Mouse (Mus musculus) ZHBTc4 (cell line): ENCODE measurements around the gene Znfx1.

Experiments used
- DNase-seq: peaks from one replicate; pipeline ENCODE4 v3.0.0-alpha.2; 2011; ENCODE audit warnings: low read depth, low spot score

The Znfx1 gene

DNA sequence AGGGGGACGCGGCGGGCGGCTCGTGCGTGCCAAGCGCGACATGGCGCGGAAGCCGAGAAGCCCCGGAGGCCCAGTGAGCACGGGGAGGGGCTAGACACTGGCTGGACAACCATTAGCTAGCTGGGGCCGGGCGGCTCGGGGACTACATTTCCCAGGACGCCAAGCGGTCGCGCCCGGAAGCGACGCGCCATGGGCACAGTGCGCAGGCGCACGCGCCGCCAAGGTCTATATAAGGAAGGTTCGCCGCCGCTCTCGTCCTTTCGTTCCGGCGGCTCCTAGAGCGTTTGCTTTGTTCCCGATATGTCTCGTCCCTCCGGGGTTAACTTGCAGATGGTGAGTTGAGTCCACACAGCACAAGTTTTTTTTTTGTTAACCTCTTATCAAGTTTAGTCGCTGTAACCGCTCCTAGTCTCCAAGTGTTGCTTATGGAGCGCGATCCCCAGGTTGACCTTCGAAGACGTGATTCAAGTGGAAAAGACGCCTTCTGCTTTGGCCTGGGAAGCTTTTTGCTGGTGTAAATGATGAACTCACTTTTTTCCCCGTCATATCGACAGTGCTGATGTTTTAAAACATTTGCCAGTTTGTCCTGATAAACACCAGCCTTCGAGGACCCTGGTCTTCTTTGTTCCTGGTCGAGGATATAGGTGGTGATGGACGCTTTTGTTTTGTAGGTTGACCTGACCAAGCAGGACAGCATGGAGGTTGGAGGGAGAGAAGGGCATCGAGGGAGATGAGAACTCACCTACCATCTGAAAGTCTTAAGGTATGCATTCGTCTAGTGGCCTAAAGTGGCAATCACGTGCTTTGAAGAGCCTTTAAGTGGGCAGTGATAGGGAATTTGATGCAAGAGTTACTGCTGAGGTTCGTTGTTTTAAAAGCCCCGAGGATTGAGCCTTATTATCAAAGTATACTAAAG, at the start of gene Znfx1:
Znfx1 (minus strand) TSS at position 51 of the 916 bp plus-strand sequence.
- peak; percentile 98 for DNase-seq

DNA sequence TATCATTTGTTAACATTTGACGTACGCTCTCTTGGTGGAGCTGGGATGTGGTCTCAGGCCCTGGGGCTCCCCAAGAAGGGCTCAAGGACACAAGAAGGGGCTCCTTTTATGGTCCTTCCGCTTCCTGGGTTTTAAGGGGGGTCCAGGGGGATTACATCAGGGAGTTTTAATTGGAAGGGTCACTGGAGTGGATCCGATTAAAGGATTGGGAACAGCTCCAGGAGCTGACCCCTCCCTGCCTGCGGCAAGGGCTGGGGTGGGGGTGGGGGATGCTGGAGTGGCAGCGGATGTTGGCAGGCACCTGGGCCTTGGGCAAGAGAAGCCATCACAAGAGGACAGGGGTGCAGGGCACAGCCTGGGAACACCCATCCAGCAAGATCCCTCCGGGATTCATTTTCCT, 49.4 kb upstream of the Znfx1 start:
- DNase-seq: no peak

DNA sequence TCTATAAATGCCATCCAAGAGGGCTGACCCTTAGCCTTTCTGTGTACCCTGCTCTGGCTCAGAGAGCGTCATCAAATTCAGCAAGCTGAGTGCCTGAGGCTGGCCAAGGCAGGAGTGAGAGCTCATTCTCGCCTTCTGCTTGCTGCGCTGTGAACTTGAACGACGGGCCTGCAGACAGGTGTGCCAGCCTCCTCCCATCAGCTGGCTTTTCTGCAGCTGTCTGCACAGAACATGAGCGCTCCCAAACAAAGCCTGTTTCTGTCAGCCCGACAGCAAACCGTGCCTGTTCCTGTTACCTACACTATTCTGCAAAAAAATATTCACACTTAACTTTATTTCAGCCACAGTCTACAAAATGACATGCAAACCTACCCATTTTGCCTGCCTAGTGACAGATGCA, 46.7 kb upstream of the Znfx1 start:
- no peak for DNase-seq

DNA sequence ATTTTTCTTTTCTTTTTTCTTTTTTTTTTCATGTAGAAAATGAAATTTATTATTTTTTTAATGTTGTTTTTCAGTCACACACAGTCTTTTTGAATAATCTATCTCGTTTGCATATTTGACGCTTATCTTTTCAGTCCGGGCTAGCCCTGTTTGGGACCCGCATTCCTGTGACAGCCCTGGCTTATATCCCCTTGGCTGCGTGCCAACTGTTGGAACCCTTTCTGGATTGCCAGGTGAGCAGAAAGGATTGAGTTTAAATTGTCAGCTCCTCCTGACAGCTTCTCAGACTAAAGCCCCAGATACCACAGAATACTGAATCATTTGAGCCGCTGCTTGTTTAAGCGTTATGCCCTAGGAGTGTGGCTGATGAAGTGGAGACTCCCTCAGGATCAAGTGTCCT, 40.7 kb upstream of the Znfx1 start:
- DNase-seq: no peak

DNA sequence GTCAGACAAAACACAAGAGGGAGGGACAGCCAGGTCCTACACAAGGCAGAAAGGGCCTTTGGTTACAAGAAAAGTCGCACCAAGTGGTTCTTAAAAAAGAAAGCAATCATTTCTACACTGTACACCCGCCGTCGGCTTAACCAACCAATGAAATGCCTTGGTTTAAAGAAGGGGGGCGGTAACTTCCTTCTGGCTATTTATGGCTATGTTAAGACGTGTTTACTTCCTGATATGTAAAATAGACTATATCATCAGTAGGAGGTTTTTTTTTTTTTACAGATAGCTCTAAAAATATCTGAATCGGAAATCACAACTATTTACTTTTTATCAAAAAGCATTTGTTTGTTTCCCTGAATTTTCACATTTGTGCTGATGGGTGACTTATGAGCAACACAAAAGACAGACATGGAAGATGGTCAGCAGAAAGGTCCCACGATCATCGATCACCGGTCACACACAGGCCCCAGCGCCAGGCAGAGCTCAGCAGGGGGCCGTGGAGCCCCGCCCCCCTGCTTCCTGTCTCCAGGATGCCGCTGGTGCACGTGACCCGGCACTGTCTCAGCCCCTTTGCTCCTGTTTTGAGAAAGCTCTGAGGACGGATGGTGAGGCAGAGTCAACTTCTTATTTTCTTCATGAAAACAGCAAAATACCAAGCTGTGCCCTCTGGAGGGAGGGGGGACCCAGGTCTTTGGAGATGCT, 39.1 kb upstream of the Znfx1 start:
- DNase-seq: peak; percentile 93

DNA sequence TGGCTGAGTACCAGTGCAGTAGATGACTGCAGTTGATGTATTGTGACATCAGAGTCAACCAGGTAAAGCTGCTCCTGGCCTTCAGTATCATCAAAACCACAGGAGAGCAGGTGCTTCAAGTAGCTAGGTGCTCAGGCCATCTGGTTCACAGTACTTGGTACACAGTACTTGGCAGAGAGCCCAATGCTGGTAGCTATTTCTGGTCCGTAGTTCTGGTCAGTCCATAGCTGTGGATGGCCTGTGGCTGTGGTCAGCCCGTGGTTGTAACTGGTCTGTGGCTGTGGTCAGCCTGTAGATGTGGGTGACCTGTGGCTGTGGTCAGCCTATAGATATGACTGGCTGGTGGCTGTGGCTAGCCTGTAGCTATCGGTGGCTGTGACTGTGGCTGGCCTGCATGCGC, 31.9 kb upstream of the Znfx1 start:
- no peak for DNase-seq

DNA sequence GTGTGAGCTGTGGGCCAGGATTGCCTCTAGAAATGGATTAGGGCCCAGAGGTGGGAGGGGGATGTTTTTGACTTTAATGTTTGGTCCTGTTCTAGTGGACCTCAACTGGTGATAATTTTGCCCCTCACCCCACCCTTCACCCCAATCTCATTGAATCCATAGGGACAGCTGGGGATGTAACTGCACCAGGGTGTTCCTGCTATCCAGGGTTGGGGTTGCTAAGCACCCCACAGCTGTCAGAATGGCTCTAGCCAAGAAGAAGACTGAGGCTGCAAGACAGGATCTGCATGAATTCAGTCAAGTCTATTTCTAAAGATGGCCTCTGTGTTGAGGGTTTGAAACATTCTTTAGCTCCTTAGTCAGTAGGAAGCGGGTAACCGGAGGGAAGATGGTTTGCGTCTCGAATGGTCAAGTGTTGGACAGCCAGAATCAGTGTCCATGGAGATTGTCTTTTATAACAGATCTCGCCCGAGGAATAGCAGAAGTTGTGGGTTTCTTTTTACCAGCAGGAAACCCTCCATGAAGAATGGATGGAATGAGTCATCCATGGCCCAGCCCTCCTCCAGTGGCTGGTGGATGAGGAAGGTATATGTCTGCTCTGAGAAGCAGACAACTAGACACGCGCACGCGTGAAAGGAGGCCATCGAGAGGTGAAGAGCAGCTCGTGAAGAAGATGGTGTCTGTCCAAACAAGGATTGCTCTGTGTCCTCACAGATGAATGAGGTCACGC, 30.5 kb upstream of the Znfx1 start:
- no peak for DNase-seq

DNA sequence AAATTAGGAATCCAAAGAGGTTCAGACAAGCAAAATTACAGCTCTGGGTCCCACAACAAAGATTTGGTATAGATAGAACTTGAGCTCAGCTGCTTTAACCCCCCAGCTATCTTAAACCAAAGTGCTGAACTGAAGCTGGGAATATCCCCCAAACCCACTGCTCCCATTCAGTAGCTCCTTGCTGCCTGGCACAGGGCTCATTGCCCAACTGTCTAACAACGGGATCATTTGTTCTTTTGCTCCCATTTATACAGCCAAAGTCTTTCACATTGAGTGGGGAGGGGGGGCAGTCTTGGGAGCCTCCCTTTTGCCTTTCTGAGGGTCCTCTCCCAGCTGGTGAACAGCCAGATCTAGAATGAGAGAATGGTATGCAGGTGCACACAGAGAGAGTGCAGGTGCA, 27.5 kb upstream of the Znfx1 start:
- no peak for DNase-seq

DNA sequence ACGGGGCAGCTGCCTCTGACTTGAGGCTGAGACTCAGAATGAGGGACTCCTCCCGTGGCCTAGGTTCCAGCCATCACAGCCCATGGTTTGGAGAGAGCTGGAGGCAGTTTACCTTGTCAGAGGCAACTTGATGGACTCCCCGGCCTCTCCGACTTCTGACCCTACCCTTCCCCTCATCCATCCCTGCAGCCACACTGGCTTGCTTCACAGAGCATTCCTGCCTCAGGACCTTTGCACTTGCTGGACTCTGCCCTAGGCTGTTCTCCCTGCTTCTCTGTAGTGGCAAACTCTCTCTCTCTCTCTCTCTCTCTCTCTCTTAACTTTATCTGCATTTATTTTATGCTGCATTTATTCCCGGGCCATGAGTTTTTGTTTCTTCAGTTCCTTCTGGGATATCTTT, 24.0 kb upstream of the Znfx1 start:
- DNase-seq: no peak

DNA sequence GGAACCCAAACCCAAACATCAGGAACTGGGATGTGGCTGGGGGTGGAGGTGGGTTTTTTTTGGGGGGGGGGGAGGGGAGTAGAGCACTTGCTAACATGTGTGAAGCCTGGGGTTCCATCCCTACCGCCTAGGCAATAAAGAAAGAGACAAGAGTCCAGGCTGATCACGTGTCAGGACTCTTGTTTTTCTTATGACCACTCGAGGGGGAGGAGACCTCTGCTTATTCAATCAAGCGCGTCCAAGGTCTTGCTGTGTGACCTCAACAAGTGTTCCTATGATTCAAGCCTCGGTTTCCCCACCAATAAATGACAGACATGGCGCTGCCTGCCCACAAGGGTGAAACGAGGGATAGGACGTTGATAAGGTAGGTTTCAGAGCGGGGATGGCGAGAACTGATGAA, 23.3 kb upstream of the Znfx1 start:
- DNase-seq: no peak

DNA sequence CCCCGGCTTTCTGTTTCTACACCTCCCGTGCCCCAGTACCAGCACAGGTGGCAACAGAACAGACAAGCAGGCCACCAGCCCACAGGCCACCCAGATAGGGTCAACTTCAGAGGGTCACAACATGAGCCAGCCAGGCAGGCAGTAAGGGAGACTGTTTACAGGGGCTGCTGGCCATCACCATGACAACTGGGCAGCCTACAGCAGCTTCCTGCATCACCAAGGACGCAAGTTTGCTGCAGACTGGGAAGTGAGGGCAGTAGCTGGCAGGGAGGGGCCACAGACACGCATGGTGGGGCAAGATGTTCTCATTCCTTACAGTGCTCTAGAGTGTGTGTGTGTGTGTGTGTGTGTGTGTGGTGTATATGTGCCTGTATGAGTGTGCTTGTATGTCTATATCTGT, 18.8 kb upstream of the Znfx1 start:
- no peak for DNase-seq

DNA sequence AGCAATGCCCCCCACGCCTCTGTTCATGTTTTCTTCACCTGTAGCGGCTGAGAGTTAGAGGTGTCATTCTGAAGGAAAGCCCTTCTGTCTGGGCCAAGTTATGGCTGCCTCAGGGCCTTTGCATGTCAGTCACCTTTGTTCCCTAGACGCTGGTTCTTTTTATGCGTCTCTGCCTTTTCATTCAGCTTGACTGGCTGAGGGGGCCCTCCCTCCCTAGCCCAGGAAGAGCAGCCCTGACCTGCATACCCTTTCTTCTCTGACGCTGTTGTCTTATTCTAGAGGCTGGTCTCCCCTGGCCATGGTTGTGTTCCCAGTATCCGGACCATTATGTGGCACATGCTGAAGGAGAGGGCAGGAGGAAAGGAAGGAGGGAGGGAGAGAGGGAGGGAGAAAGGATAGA, 18.3 kb upstream of the Znfx1 start:
- no peak for DNase-seq

DNA sequence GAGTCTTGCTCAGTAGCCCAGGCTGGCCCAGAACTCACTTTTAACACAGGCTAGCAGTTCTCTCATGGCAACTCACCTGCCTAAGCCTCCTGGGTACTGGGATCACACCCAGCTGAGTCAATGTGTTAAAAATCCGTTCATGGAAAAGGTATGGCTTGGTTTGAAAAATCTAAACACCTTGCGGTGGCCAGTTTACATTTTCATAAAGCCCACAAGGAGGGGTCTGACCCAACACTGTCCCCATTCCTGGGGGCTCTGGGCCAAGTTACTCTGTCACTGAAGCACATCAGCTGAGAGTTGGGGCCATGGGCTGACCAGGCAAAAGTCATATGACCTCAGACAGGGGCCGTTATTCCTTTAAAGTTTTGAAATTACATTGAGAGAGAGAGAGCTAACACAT, 17.6 kb upstream of the Znfx1 start:
- DNase-seq: no peak

DNA sequence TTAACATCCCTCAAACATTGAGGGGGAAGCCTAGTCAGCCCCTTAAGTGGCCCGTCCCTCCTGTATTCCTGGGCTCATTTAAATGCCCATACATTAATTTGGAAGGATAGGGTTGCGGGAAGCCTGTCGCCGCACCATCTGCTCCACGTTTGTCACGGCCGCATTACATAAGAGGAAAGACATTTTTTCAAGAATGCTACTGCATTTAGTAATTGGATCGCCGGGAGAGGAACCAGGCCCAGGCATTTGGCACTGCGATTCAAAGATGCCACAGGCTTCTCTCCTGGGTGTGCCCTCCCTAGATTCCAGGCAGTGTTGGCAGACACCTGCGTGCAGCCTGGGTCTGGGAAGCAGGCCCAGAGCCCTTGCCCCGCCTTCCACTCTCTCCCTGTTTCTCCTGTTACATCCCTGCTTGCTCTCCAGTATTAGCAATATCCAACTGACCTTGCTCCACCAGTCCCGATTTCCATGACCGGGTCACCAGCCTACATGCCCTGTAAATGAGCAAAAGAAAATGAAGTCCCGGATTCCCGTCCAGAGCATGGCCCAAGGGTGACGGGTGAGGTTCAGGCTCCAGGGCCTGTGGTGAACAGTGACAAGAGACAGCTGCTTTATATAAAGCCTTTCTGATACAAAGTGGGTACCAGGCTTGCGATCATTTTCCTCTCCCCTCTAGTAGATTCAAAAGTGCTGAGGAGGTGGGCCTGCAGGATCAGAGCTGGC, 16.9 kb upstream of the Znfx1 start:
- no peak for DNase-seq

DNA sequence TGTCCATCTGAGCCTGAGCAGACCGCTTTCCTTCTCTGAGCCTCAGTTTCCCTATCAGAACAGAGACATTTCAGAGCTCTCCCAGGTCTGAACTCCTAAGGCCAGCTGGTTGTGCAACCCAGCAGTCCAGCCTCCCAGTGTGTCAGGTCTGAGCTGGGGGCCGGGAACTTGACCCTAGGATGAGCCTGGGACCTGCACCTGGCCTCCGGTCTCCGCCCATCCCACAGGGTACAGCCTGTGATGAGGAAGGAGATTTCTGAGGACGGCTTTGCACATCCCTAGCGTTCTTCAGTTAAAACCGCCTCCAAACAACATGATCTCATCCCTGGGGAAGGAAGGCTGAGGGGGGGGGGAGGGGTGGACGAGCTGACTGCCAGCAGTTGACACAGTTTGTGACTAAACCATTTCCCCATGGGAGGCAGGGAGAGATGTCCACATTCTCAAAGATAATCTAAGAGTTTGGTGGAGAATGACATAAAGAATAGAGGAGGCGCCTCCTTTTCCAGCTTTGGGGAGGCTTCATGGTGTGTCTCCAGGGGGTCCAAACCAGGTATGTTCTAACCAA, 16.2 kb upstream of the Znfx1 start:
- DNase-seq: no peak

DNA sequence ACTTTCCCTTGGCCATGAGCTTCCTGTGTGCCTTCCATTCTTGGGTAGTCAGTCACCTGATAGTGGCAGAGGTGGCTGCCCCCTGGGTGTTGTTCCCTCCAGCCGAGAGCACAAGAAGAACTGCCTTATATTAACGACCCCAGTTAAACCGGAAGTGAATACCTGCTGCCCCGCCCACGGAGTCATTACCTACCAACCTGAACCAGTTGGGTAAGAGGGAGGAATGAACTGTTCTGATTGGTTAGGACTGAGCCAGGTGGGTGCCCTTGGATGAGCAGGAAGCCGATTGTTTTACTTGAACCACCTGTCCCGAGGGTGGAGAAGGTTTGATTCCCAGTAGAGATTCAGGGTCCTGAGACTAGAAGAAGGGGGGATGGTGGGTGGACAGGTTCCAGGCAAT, 15.7 kb upstream of the Znfx1 start:
- no peak for DNase-seq

DNA sequence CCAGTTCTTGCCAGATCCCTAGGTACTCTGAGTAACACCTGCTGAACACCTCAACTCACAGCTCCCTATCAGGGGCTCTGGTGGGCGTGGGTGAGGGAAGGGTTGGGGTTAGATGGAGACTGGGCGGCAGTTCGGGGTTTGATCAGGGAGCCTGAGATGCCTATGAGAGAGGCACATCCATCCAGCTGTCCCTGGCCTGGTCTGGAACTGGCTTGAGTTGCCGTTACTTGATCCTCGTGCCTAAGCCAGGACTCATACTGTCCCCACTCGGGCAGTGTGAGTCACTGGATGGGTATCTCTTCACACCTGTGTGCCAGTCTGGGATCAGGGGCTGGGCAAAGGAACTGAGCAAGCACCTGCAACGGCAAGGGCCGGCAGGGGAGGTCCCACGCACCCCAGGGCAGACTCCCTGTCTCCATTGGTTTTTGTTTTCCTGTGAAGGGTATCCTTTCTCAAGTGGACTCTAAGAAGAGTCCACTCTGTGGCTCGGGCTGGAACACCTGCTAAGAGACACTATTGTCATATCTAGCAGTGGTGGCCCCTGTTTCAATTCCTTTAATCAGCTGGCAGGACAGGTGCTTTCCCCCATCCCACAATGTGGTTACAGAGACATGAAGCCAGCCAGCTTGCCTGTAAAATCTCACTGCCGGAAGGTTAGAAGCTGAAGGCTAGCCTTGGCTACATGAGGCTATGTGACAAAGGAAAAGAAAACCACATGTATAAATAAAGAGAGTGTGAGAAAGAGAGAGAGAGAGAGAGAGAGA, 14.6 kb upstream of the Znfx1 start:
- no peak for DNase-seq

DNA sequence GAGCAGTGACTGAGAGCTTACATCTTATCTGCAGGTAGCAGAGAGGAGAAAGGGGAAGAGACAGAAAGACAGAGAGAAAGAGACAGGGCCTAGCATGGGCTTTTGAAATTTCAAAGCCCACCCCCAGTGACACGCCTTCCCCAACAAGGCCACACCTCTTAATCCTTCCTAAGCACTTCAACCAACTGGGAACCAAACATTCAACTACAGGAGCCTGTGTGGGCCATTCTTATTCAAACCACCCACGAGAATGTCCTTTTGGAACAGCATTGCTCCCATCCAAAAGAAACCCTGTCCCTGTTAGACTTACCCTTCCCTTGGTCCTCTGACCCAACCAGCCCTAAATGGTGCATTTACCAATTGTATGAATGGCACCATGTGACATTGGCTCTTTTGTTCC, 13.9 kb upstream of the Znfx1 start:
- peak; percentile 48 for DNase-seq

DNA sequence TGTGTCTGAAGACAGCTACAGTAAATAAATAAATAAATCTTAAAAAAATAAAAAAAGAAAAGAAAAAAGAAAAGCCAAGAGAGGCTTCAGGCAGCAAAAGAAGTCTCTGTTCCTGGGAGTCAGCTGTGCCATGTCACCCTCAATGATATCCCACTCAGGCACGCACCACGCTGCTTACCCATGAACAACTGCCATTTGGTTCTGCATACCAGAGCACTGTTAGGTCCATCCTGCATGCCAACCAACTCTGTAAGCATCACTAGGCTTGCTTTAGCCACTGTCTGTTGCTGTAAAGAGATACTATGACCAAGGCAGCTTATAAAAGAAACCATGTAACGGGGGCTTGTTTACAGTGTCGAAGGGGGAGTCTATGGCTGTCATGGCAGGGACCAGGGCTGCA, 13.5 kb upstream of the Znfx1 start:
- no peak for DNase-seq

DNA sequence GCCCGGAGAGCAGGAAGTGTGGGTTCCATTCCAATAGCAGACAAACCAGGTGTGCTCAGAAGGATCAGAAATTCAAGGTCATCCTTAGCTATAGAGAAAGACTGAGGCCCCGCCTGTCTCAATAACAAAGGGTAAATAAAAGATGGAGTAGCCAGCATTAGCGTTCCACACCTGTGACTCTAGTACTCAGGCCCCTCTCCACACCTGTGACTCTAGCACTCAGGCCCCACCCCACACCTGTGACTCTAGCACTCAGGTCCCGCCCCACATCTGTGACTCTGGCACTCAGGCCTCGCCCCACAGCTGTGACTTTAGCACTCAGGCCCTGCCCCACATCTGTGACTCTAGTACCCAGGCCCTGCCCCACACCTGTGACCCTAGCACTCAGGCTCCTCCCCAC, 11.8 kb upstream of the Znfx1 start:
- peak; percentile 59 for DNase-seq
